Mouse (Mus musculus) heart, embryonic 14.5 days (tissue): ENCODE measurements around the gene Rnf157. TPM values are rescaled to one million over a fixed set of nuclear protein-coding genes. Genes with fewer than 3 reads are reported as not detected.

Experiments
- ATAC-seq: fragments of 200-750 bp; cut with Nextera tagmentation; 2 replicates; pipeline ENCODE4 v1.8.0; 2017; ENCODE audit warnings: low read depth, moderate TSS enrichment; ENCODE audit not compliant: insufficient number of reproducible peaks, insufficient read depth, low FRiP score
- H3K27ac ChIP-seq, 2 experiments: fragments of 200-500 bp in 1 of 2; fragments of 300-500 bp in 1 of 2; sonication (generic) in 1 of 2; replicated peaks in 1 of 2; 2 replicates each; pipeline ENCODE4 v1.5.1; 2012 to 2014; ENCODE audit warnings: low read depth in 2 of 2, low read length in 2 of 2, control low read depth in 1 of 2, mild to moderate bottlenecking in 1 of 2, mixed read lengths in 1 of 2; ENCODE audit not compliant: control insufficient read depth in 1 of 2, insufficient read depth in 1 of 2
- H3K27me3 ChIP-seq: fragments of 300-500 bp; sonication (generic); 2 replicates; pipeline ENCODE4 v1.6.1; 2014; ENCODE audit warnings: mild to moderate bottlenecking, low read length, control low read depth; ENCODE audit not compliant: control insufficient read depth, insufficient read depth
- H3K36me3 ChIP-seq: fragments of 300-500 bp; sonication (generic); 2 replicates; pipeline ENCODE4 v1.6.1; 2014; ENCODE audit warnings: mild to moderate bottlenecking, control low read depth, low read length, mixed read lengths; ENCODE audit not compliant: control insufficient read depth, insufficient read depth
- H3K4me1 ChIP-seq, 2 experiments: fragments of 200-500 bp in 1 of 2; fragments of 300-500 bp in 1 of 2; sonication (generic) in 1 of 2; 2 replicates each; pipeline ENCODE4 v1.6.1; 2012 to 2014; ENCODE audit warnings: low read length in 2 of 2, control low read depth in 1 of 2, mixed read lengths in 1 of 2; ENCODE audit not compliant: control insufficient read depth in 2 of 2, insufficient read depth in 2 of 2
- H3K4me2 ChIP-seq: fragments of 300-500 bp; sonication (generic); 2 replicates; pipeline ENCODE4 v1.6.1; 2014; ENCODE audit warnings: mild to moderate bottlenecking, low read length
- H3K4me3 ChIP-seq, 2 experiments: fragments of 200-500 bp in 1 of 2; fragments of 300-500 bp in 1 of 2; sonication (generic) in 1 of 2; 2 replicates each; pipeline ENCODE4 v1.5.1; 2012 to 2014; ENCODE audit warnings: low read length in 2 of 2, mild to moderate bottlenecking in 2 of 2, control low read depth in 1 of 2, low read depth in 1 of 2, moderate library complexity in 1 of 2; ENCODE audit not compliant: control insufficient read depth in 1 of 2, insufficient read depth in 1 of 2
- H3K9ac ChIP-seq: fragments of 300-500 bp; sonication (generic); 2 replicates; pipeline ENCODE4 v1.6.1; 2014; ENCODE audit warnings: mild to moderate bottlenecking, low read length
- H3K9me3 ChIP-seq: fragments of 300-500 bp; sonication (generic); 2 replicates; pipeline ENCODE4 v1.6.1; 2016; ENCODE audit warnings: low read length, control low read depth; ENCODE audit not compliant: control insufficient read depth
- WGBS: fragments of 180-500 bp; shearing (Covaris S2); extraction: QIAGEN DNeasy Blood & Tissue Kit; methylation state at CpG from one replicate; pipeline ENCODE4 v1.1.7; 2014; 5-methylcytosine and 5-hydroxymethylcytosine counted together
- polyA plus RNA-seq: library from polyadenylated mRNA; unstranded; fragments of >200 nt; fragmentation: Nextera tagmentation; extraction: Ambion mirVana; gene quantifications from 2 replicates; pipeline ENCODE4 v1.2.1, GENCODE M21; 2014

The Rnf157 gene
- polyA plus RNA-seq, 1 experiment from 2014 or later: 8.4 TPM

DNA sequence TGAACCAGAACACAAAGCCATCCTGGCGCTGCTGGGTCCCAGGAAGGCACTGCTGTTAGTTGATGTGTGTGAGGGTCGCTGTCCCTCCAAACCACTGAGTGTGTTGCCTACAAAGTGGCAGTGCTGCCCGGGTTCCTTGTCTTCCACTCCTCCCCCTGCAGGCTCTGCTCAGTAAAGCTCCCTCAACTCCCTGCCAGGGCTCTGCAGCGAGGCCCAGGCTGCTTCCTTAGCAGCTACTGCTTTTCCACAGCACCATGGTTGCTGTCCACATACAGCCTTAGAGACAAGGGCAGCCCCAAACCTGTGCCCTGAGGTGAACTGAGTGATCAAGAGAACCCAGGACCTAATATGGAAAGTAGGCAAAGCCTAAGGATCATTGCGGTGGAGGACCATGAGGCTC lies 125.5 kb downstream of the Rnf157 start:
- Histone ChIP-seq H3K27ac (no peak overlapping the region), H3K4me1 (peaks cover 0 to 5% of the 10 kb centered on the region in 2 experiments; a peak in 1 of 4 replicates), H3K36me3 (peaks cover 48% of the 10 kb centered on the region), H3K4me3 (no peak overlapping the region), H3K27me3 (peaks cover 37% of the 10 kb centered on the region), H3K9ac (no peak overlapping the region), H3K4me2 (no peak overlapping the region), H3K9me3 (0 out of 2 replicates have a peak, but pooled peaks cover 3% of the 10 kb centered on the region)
- WGBS: 68% methylated on average over 5 of the region's 5 CpGs
- no peak for ATAC-seq

Other genes with a start within 250 kb of the Rnf157 start
- gene Fbf1, start 244.9 kb downstream of the Rnf157 start, polyA plus RNA-seq: 13.6 and 14.9 TPM in 2 replicates
- gene Ten1, start 214.2 kb downstream of the Rnf157 start, polyA plus RNA-seq: 85.1 and 89.4 TPM in 2 replicates
- gene Acox1, start 214.0 kb downstream of the Rnf157 start, polyA plus RNA-seq: 36.8 and 39.6 TPM in 2 replicates
- gene Evpl, start 175.0 kb downstream of the Rnf157 start, polyA plus RNA-seq: 0.58 and 0.63 TPM in 2 replicates
- gene Srp68, start 138.8 kb downstream of the Rnf157 start, polyA plus RNA-seq: 55.5 and 57.7 TPM in 2 replicates
- not detected in 2 replicates for gene Galr2, start 132.1 kb downstream of the Rnf157 start, polyA plus RNA-seq
- 51.1 and 57.8 TPM in 2 replicates for gene Exoc7, start 105.8 kb downstream of the Rnf157 start, polyA plus RNA-seq
- gene Foxj1, start 77.6 kb downstream of the Rnf157 start, polyA plus RNA-seq: 0.07 and 0.12 TPM in 2 replicates
- 53.4 and 62.9 TPM in 2 replicates for gene Ubald2, start 21.1 kb upstream of the Rnf157 start, polyA plus RNA-seq
- gene Qrich2, start 53.2 kb upstream of the Rnf157 start, polyA plus RNA-seq: not detected in 2 replicates
- 89.8 and 93.4 TPM in 2 replicates for gene Prpsap1, start 81.2 kb upstream of the Rnf157 start, polyA plus RNA-seq
- gene Sphk1, start 117.9 kb upstream of the Rnf157 start, polyA plus RNA-seq: 2.3 and 2.5 TPM in 2 replicates
- 14.4 and 17.1 TPM in 2 replicates for gene Ube2o, start 168.4 kb upstream of the Rnf157 start, polyA plus RNA-seq
- 0.28 TPM in 1 of 2 replicates, not detected in the other for gene Aanat, start 173.4 kb upstream of the Rnf157 start, polyA plus RNA-seq
- 6.4 and 6.6 TPM in 2 replicates for gene Rhbdf2, start 214.0 kb upstream of the Rnf157 start, polyA plus RNA-seq
- gene Prcd, start 240.5 kb upstream of the Rnf157 start, polyA plus RNA-seq: 1.3 and 1.9 TPM in 2 replicates
- 5.8 and 6.7 TPM in 2 replicates for gene Cygb, start 241.3 kb upstream of the Rnf157 start, polyA plus RNA-seq